Mouse (Mus musculus): ENCODE measurements at regions not wholly inside any gene's neighbourhood (a gene's known extent, or its start where the extent isn't known, plus 50 kb on each side); places are given as distances from the start of the nearest gene placed in this dataset.

DNA sequence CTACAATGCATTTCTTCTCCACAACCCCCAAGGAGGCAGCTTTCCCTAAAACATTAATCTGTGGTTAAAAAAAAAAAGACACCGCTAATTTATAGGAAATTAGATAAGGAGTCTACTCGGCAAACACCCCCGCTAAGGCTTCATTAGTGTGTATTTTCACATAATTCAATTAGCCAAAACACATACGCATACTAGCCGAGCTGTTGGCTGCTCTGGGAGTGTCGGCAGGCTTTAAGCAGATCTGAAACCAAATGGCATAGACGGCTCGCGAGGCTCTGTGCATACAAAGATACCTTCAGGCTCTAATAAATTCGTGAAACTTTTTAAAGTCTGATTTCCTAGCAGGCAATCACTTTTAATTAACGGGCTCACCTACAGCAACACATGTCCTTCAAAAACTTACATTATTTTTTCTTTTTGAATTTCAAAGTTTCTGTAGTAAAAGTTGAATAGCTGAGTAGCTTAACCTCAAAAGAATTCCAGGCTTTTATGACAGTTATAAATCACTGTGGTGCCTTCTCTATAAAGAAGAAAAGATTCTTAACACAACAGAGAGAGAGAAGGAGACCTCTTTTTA, 68.0 kb upstream of the Smyd2 start:
- no peak for DNase-seq

DNA sequence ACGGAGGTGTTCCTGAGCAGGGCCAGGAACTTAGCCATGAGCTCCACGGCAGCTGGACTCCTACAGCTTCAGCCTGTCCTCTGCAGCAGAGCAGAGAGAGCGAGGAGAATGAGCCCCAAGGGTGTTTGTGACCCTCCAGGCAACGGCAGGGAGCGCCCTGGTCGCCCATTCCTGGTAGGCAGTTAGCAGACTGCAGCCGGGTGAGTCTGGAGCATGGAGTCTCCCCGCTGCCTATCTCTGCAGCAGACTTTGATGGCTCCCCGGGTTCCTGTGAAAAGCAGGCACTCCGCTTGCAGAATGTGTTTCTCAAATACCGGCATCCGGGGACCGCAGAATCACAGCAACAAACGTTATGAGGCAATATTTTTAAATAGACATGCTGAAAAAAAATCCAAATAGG, 67.2 kb upstream of the Smyd2 start:
- no peak for DNase-seq

DNA sequence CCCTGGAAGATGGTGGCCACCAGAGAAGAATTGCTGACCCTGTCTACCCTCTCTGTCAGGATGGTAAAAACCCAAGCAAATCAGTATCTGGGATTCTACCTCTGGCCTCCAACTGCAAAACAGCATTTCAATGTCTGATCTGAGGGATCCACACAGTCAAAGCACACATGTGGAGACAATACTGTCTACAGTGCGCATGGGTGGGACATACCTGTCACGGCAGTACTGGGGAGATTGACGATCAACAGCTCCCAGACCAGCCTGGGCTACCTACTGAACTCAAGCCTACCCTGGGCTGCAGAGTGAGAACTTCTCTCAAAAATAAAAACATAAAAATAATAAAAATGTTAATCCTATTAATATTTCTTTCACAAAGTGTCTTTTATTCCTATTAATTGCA, 66.7 kb upstream of the Smyd2 start:
- no peak for DNase-seq

DNA sequence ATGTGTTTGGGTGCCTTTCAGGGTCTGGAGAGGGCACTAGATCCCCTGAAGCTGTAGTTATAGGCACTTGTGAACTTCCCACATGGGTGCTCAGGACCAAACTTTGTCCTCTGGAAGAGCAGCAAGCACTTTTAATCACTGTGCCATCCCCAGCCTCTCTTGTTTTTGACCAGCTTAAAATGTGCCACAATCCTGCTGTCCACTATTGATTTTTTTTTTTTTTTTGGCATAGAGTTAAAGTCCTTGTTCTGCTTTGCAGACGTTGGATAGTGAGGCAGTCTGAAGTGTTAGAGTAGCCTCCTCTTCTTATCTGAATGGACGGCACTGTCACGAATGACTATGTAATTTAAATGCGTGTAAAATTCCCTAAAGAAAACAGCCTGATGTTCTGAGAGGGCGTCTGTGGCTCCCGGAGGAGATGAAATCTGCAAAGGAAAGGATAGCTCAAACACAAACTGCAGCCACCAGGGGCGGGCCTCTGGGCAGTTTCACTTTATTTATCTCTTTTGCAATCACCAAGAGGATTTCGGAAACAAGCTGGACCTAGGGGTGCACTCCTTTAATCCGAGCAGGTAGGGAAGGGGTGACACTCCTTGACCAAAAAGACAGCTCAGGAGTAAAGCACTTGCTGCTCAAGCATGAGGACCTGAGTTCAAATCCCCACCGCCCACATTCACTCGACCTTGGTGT, 63.5 kb upstream of the Smyd2 start:
- DNase-seq = no peak

DNA sequence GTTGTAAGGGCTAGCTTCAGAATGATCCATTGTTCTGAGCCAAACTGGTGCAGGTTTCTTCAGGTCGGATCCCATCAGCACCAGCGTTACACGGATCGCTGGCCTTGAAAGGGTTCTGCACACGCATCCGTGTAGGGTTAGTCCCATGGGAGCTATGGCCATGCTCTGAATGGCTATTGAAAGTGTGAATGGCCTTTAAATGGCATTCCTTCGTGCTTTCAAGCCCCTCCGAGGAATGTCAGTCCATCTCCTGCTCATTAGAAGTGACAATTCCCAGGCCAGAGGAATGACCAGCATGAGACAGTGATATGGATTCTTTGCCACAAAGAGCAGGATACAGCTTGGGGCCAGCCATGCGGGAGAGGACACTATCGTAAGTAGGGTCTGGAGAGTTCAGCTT, 56.1 kb upstream of the Smyd2 start:
- no peak for DNase-seq

DNA sequence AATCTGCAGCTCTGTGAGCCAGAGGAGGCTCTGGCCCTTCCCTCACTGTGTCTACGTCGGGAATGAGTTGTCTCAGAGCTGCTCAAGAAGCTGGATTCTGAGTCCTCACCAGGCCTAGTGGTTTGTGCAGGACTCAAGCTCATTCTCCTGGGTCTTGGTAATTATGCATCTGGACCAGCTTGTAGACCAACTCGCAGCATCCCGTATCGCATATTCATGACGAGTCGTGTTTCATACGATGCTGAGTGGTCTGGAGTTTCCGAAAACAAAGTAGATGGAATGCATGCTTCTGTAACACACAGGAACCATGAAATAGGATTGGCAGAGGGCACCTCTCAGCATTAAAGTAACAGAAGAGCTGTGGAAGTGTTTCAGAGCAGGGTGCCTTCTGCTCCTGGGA, 53.5 kb upstream of the Smyd2 start:
- DNase-seq = no peak

DNA sequence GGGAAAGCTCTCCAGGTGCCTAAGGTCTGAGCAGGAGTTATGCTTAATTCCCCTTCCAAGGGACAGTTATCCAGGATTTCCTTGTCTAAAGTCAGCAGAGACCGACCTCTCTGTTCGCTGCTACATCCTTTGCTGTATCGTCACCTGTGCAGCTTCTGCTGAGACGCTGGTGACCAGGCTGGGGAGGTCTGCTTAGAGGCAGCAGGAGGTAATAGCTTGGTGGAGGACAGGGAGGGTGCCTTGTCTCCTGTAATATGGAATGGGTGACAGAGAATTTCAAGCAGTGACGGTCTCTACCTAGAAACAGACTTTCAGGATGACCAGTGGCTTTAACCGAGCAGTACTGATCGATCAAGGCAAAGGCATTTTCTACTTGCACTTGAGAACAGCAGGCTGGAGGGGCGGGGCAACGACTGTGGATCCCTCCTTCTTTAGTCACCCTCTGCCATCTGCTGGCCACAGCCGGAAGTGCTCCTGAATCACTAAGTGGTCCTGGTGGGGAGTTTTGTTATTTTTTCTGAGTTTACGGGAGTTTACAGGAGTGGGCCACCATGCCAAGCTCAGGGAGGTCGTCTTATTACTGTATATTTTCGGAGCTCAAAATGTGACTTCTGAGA, 50.7 kb upstream of the Smyd2 start:
- peak; percentile 61 for DNase-seq
